Mouse (Mus musculus): Measurements from ENCODE around the gene Cyp2f2. TPM values are rescaled to one million over a fixed set of nuclear protein-coding genes. Genes with fewer than 3 reads are reported as not detected.

The Cyp2f2 gene
- polyA plus RNA-seq, 1 experiment = not detected

DNA sequence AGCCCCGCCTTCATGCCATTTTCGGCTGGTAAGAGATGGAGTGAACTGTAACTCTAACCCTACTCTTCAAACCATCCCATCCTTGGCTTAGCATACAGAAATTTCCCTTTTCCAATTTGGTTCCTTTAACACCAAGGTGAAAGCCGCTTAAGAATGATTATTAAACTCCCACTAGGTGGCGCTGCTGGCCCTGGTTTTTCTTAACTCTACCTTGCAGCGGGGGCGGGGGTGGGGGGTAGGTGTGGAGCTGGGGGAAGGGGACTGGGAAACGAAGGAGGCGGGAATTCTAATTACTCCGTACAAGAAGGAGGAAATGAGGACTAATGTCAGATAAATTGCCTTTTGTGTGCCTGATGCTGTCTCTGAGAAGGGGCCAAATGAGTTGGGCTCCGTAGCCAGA, 12.9 kb downstream of the Cyp2f2 start:
- TF ChIP-seq POLR2A (IDR thresholded peaks at IDR 0.05; ENCODE audit: insufficient read depth, low read length) (no peak), EP300 (IDR thresholded peaks at IDR 0.05; ENCODE audit: insufficient read depth, low read depth, low read length) (no peak), CTCF (IDR thresholded peaks at IDR 0.05; ENCODE audit: low read depth, low read length) (no peak)
- Histone ChIP-seq H3K27ac (ENCODE audit: insufficient read depth, low read length) (no peak overlapping the region), H3K9ac (ENCODE audit: low read depth, poor library complexity, severe bottlenecking) (no peak overlapping the region), H3K36me3 (ENCODE audit: control insufficient read depth, insufficient read depth, low read length, poor library complexity, severe bottlenecking) (no peaks in the 10 kb centered on the region), H3K9me3 (replicated peaks; ENCODE audit: control insufficient read depth, insufficient read depth, low read length, poor library complexity, severe bottlenecking) (no peaks in the 10 kb centered on the region), H3K4me1 (ENCODE audit: control insufficient read depth, insufficient read depth, low read length) (peaks cover 2% of the 10 kb centered on the region), H3K4me3 (ENCODE audit: low read depth, low read length) (no peak overlapping the region), H3K27me3 (ENCODE audit: control insufficient read depth, insufficient read depth, low read length, poor library complexity, severe bottlenecking) (no peaks in the 10 kb centered on the region)

DNA sequence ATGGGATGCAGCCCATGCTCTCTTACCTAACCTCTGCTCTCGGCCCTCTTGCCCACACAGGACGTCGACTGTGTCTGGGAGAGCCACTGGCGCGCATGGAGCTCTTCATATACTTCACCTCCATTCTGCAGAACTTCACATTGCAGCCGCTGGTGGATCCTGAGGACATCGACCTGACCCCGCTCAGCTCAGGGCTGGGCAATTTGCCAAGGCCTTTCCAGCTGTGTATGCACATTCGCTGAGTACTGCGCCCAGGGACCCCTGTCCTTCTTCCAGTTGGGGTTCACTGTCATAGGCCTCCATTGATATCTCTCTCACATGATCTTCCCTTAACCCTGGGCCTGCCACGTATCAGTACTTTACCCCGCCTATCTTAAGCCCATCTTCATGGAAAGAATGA, 13.4 kb downstream of the Cyp2f2 start:
- no peak for TF ChIP-seq EP300 (IDR thresholded peaks at IDR 0.05; ENCODE audit: insufficient read depth, low read depth, low read length)
- no peak for TF ChIP-seq POLR2A (IDR thresholded peaks at IDR 0.05; ENCODE audit: insufficient read depth, low read length)
- TF ChIP-seq CTCF (IDR thresholded peaks at IDR 0.05; ENCODE audit: low read depth, low read length) = no peak
- H3K36me3 ChIP-seq (ENCODE audit: control insufficient read depth, insufficient read depth, low read length, poor library complexity, severe bottlenecking) = no peaks in the 10 kb centered on the region
- no peaks in the 10 kb centered on the region for H3K9me3 ChIP-seq (replicated peaks; ENCODE audit: control insufficient read depth, insufficient read depth, low read length, poor library complexity, severe bottlenecking)
- no peak overlapping the region for H3K27ac ChIP-seq (ENCODE audit: insufficient read depth, low read length)
- H3K9ac ChIP-seq (ENCODE audit: low read depth, poor library complexity, severe bottlenecking) = no peak overlapping the region
- no peak overlapping the region for H3K4me3 ChIP-seq (ENCODE audit: low read depth, low read length)
- no peaks in the 10 kb centered on the region for H3K27me3 ChIP-seq (ENCODE audit: control insufficient read depth, insufficient read depth, low read length, poor library complexity, severe bottlenecking)
- peaks cover 2% of the 10 kb centered on the region for H3K4me1 ChIP-seq (ENCODE audit: control insufficient read depth, insufficient read depth, low read length)

DNA sequence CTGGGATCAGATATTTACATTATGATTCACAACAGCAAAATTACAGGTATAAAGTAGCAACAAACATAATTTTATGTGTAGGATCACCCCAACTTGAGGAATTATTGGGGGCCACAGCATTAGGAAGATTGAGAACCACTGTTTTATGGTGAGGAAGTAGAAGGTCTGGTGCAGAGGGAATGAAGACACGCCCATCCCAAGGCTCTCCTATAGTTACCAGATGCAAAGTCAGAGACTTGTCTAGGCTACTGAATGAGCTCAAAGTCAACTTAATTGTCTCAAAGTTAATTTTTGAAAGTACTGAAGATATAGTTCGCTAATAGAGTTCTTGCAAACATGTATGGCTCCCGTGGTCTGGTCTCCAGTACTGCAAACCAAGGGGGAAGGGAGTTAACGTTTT, 14.0 kb downstream of the Cyp2f2 start:
- Histone ChIP-seq H3K9ac (ENCODE audit: low read depth, poor library complexity, severe bottlenecking) (no peak overlapping the region), H3K9me3 (replicated peaks; ENCODE audit: control insufficient read depth, insufficient read depth, low read length, poor library complexity, severe bottlenecking) (no peaks in the 10 kb centered on the region), H3K27ac (ENCODE audit: insufficient read depth, low read length) (no peak overlapping the region), H3K4me3 (ENCODE audit: low read depth, low read length) (no peak overlapping the region), H3K4me1 (ENCODE audit: control insufficient read depth, insufficient read depth, low read length) (peaks cover 2% of the 10 kb centered on the region), H3K27me3 (ENCODE audit: control insufficient read depth, insufficient read depth, low read length, poor library complexity, severe bottlenecking) (no peaks in the 10 kb centered on the region), H3K36me3 (ENCODE audit: control insufficient read depth, insufficient read depth, low read length, poor library complexity, severe bottlenecking) (no peaks in the 10 kb centered on the region)
- TF ChIP-seq EP300 (IDR thresholded peaks at IDR 0.05; ENCODE audit: insufficient read depth, low read depth, low read length) (no peak), CTCF (IDR thresholded peaks at IDR 0.05; ENCODE audit: low read depth, low read length) (no peak), POLR2A (IDR thresholded peaks at IDR 0.05; ENCODE audit: insufficient read depth, low read length) (no peak)

DNA sequence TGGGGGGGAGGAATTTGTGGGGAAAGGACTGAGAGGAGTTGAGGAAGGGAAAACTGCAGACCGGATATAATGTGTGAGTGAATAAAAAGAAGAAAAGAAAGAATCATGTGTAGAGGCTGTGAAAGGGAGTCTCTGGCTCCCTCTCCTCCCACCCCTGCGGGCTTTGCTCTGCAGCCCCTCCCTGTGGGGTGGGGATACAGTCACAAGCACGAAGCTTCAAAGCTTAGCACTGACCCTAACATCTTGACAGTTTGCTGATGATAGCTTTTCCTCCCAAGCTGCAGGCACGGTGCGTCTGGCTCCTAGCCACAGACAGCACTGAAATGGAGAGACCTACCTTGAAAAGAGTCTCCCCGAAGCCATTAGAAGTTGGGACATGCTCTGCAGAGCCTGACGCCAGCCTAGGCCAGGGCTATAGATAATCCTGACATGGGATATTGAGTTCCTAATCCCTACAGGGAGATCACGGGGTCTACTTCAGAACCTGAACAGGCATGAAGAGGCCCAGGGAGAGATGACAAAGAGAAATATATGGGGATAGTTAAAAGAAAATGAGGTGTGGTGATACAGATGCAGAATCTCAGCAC, 16.8 kb downstream of the Cyp2f2 start:
- peaks cover 6% of the 10 kb centered on the region; the same call in 1 of the 2 replicates for H3K9me3 ChIP-seq (replicated peaks; ENCODE audit: control insufficient read depth, insufficient read depth, low read length, poor library complexity, severe bottlenecking)
- no peak overlapping the region for H3K9ac ChIP-seq (ENCODE audit: low read depth, poor library complexity, severe bottlenecking)
- H3K4me1 ChIP-seq (ENCODE audit: control insufficient read depth, insufficient read depth, low read length) = no peaks in the 10 kb centered on the region
- H3K4me3 ChIP-seq (ENCODE audit: low read depth, low read length) = no peak overlapping the region
- TF ChIP-seq CTCF (IDR thresholded peaks at IDR 0.05; ENCODE audit: low read depth, low read length) (no peak), EP300 (IDR thresholded peaks at IDR 0.05; ENCODE audit: insufficient read depth, low read depth, low read length) (no peak), POLR2A (IDR thresholded peaks at IDR 0.05; ENCODE audit: insufficient read depth, low read length) (no peak)
- no peaks in the 10 kb centered on the region for H3K36me3 ChIP-seq (ENCODE audit: control insufficient read depth, insufficient read depth, low read length, poor library complexity, severe bottlenecking)
- no peaks in the 10 kb centered on the region for H3K27me3 ChIP-seq (ENCODE audit: control insufficient read depth, insufficient read depth, low read length, poor library complexity, severe bottlenecking)
- no peak overlapping the region for H3K27ac ChIP-seq (ENCODE audit: insufficient read depth, low read length)

DNA sequence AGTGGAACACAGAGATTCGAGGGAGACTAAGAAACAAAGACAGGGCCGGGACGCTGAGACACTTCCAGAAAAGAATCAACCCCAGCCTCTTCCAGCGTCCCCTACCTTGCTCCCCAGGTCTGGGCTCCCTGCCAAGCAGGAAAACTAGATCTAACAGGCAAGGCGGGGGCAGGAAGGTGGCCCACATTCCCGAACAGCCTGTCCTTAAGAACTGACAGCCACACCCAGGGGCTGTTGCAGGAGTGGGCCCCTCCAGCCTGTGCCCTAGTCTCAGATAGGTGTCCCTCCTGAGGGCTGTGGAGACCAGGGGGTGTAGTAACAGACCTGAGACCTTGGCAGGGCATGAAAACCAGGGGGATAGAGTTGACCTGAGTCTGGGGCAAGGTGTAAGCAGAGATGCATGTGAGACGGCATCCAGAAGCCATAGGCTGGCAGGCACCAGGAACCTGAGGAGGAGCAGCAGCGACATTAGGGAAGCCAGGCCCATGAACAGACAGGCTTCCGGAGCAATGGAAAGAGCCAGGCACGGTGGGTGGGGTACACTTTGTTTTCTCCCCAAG, 33.6 kb downstream of the Cyp2f2 start, which contains the start of gene Cyp2t4:
Gene Cyp2t4 (plus strand): TSS at position 510 of the 560 bp plus-strand sequence.
- no peaks in the 10 kb centered on the region for H3K9me3 ChIP-seq (replicated peaks; ENCODE audit: control insufficient read depth, insufficient read depth, low read length, poor library complexity, severe bottlenecking)
- H3K27me3 ChIP-seq (ENCODE audit: control insufficient read depth, insufficient read depth, low read length, poor library complexity, severe bottlenecking) = no peaks in the 10 kb centered on the region
- peaks cover 1% of the 10 kb centered on the region for H3K4me1 ChIP-seq (ENCODE audit: control insufficient read depth, insufficient read depth, low read length)
- no peaks in the 10 kb centered on the region for H3K36me3 ChIP-seq (ENCODE audit: control insufficient read depth, insufficient read depth, low read length, poor library complexity, severe bottlenecking)
- TF ChIP-seq EP300 (IDR thresholded peaks at IDR 0.05; ENCODE audit: insufficient read depth, low read depth, low read length) = no peak
- TF ChIP-seq POLR2A (IDR thresholded peaks at IDR 0.05; ENCODE audit: insufficient read depth, low read length) = no peak
- TF ChIP-seq CTCF (IDR thresholded peaks at IDR 0.05; ENCODE audit: low read depth, low read length) = no peak
- no peak within 1 kb of the TSS for H3K4me3 ChIP-seq (ENCODE audit: low read depth, low read length)
- H3K9ac ChIP-seq (ENCODE audit: low read depth, poor library complexity, severe bottlenecking) = no peak within 1 kb of the TSS
- no peak within 1 kb of the TSS for H3K27ac ChIP-seq (ENCODE audit: insufficient read depth, low read length)

DNA sequence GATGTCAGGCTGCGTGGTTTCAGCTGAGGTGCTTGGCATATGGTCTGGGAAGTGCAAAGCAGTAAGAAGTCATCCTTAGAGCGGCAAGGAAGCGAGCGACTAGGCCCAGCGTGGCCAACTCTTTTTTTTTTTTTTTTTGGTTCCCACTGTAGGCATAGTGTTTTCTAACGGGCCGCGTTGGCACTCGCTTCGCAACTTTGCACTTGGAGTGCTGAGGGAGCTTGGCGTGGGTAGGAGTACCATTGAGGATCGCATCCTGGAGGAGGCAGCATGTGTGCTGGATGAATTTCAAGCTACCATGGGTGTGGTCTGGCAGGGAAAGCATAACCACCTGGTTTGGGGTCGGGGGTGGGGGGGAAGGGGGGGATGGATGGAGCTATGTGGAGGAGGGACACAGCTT, 36.3 kb downstream of the Cyp2f2 start:
- H3K36me3 ChIP-seq (ENCODE audit: control insufficient read depth, insufficient read depth, low read length, poor library complexity, severe bottlenecking) = no peaks in the 10 kb centered on the region
- TF ChIP-seq POLR2A (IDR thresholded peaks at IDR 0.05; ENCODE audit: insufficient read depth, low read length) (no peak), CTCF (IDR thresholded peaks at IDR 0.05; ENCODE audit: low read depth, low read length) (no peak), EP300 (IDR thresholded peaks at IDR 0.05; ENCODE audit: insufficient read depth, low read depth, low read length) (no peak)
- H3K4me3 ChIP-seq (ENCODE audit: low read depth, low read length) = no peak overlapping the region
- no peak overlapping the region for H3K9ac ChIP-seq (ENCODE audit: low read depth, poor library complexity, severe bottlenecking)
- H3K27ac ChIP-seq (ENCODE audit: insufficient read depth, low read length) = no peak overlapping the region
- H3K4me1 ChIP-seq (ENCODE audit: control insufficient read depth, insufficient read depth, low read length) = peaks cover 3% of the 10 kb centered on the region
- no peaks in the 10 kb centered on the region for H3K27me3 ChIP-seq (ENCODE audit: control insufficient read depth, insufficient read depth, low read length, poor library complexity, severe bottlenecking)
- H3K9me3 ChIP-seq (replicated peaks; ENCODE audit: control insufficient read depth, insufficient read depth, low read length, poor library complexity, severe bottlenecking) = no peaks in the 10 kb centered on the region
